Mouse (Mus musculus): Measurements from ENCODE around the gene Bicc1.

DNA sequence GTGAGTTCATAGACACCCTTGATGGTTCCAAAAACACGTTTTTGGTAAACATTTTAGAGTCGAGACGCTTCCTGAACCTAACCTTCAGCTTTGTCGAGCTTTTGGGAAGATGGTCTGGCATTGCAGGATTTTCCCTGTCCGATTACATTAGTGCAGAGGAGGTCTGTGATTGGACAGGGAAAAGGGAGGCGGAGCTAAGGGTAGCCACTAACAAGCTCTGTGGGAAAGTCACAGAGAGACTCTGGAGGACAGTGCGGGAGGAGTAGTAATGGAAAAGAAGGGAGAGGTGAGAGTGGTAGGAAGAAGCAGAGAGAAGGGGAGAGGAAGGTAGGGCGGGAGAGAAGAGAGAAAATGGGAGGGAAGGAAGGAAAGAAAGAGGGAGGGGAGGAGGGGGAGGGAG is 194.8 kb downstream of the Bicc1 start:
- TF ChIP-seq GATA1 (IDR thresholded peaks at IDR 0.05; ENCODE audit: borderline replicate concordance, low read length) = no peak
- no peak for TF ChIP-seq CTCF (IDR thresholded peaks at IDR 0.05; ENCODE audit: low read depth, low read length)

Measured in G1E (cell line).